Mouse (Mus musculus) adrenal gland, postnatal 4 days (tissue): ENCODE results near the gene Parvb. TPM values are rescaled to one million over a fixed set of nuclear protein-coding genes. Genes with fewer than 3 reads are reported as not detected.

ENCODE experiments used
- DNase-seq, 2 experiments: peaks; one replicate each; pipeline ENCODE4 v3.0.0; 2021 to 2022; ENCODE audit warnings: low spot score in 2 of 2, mixed read lengths in 2 of 2
- long read RNA-seq, 2 experiments: library from polyadenylated mRNA; stranded (forward); transcript quantifications; one replicate each; pipeline ENCODE4 v2.0.0; 2021
- total RNA-seq, 2 experiments: library from RNA; stranded (reverse); gene quantifications; 2 replicates each; pipeline ENCODE4 v1.2.3; 2021

Gene Parvb
- total RNA-seq: 10 to 100 TPM; 44.6 to 45.9 TPM
- long read RNA-seq, experiment 1, partial matches to known transcripts: 0 of 6 reads
- long read RNA-seq, experiment 1, other reads (novel, unspliced or antisense): 4 of 6 reads
- long read RNA-seq, experiment 2, partial matches to known transcripts: 0 of 10 reads
- long read RNA-seq, experiment 2, other reads (novel, unspliced or antisense): 9 of 10 reads

DNA sequence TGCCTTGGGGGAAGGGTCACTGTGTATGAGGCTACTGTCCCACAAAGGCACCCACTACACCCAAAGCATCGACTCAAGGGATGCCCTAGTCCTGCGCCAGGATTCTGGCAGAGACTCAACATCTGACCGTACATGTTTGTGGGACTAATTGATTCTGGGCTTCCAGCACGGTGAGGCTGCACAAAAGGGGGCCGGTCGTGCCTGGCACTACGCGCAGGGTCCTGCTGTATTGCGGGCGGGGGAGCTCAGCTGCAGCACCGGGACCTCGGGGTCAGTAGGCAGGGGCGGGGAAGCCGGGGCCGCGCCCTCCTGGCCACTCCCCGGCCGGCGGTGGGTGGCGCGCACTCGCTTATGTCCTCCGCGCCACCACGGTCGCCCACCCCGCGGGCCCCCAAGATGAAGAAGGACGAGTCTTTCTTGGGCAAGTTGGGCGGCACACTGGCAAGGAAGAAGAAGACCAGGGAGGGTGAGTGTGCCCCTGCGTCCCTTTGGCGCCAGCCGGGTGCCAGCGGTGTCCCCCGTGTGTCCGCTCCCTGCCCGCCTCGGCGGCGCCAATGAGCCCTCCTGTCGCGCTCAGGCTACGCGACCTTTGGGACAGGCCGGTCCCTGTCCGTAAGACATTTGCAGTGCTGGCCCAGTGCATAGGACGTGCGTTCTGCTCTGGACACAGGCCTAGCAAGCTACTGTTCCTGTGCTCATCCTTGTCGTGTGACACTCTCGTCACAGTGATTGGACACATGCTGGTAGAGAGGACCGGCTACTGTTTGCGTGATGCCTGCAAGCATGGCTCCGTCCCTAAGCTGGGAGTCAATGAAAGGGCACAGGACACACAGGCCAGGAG lies at the start of gene Parvb:
Parvb (plus strand) TSS at position 323 of the 841 bp plus-strand sequence.
- DNase-seq: no peak

DNA sequence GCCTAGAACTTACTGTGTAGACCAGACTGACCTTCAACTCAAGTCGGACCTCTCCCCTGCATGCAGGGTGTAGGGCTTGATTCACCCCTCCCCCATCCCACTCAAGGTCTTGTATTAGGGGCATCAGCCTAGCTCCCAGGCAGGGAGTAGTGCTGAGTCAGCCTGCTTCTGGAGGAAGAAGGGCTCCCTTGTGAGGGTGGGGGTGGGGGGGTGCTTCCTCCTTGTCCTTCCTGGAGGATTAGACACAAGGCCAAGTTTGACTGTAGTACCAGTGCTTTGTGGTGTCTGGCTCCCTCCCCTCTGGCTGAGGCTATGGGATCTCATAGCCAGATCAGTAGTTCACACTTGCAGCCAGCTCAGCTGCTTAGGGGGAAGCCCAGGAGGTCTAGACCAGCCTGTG lies 47.9 kb upstream of the Parvb start:
- DNase-seq: no peak

DNA sequence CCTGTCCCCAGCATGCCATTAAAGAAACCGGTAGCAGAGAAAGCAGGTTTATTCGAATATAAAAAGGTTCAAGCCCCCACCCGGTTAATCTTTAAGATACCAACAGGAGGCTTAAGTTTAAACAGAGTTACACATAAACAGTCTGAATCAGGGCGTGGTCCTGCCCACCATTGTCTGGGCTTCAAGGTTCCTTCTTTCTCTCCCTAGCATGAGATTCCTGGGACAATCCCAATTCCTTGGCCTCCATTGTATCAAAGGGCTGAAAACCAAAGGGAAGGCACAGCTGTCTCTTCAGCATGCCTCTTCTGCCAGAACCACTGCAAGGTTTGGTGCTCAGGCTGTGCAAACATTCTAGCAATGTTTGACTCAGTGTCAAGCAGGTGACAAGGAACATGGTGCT lies 45.6 kb upstream of the Parvb start:
- no peak for DNase-seq

DNA sequence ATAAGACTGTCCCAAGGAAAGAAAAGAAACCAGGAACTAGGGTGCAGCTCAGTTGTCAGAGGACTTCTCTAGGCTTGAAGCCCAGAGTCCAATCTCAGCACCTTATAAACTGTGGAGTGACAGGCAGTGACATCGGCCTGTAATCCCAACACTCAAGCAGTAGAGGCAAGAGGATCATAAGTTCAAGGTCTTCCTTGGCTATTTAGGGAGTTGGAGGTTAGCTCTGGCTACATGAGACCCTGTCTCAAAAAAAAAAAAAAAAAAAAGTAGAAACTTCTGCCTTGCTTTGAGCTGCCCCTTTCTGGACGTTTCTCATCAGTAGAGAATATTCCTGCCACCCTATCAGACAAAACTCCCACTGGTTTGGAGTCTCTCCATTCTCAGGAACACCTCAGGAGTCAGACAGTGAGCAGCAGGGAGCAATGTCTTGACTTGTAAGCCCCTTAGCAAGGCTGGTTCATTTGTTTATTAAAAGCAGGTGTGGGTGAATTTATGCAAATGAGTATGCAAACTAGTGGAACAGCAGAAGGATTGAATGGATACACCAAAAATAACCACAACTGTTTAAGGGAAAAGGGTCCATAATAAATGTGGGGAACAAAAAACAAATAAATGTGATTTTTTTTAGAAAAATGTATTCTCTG lies 42.8 kb upstream of the Parvb start:
- no peak for DNase-seq

DNA sequence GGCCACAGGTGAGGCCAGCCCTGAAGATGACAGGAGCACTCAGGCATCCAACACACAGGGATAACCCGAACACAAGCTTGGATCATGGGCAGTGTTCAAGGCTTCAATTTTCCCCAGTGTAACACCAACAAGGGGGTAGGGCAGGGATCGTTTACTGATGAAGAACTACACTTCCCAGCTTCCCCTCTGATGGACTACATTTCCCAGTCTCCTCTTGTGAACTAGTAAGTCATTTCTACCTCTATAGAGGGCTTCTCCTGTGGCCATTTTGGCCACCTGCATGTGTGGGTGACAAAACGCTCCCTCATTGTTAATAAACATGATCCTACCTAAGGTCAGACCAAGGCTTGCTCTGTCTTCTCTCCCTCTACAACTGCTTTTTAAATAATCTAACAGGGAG lies 42.0 kb upstream of the Parvb start:
- no peak for DNase-seq

DNA sequence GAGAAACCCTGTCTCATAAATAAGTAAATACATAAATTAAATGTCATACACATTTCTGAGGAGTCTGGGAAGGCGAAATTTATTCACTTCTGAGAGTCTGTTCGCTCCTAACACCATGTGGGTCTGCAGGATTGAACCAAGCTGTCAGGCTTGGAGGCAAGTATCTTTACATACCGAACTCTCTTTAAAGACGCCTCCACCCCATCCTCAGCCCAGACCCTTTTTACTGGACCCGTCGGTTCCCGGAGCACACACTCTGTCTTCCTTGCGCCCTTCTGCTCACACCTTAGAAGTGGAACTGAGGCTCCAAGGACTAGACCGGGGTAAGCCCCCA lies 40.2 kb upstream of the Parvb start:
- DNase-seq: no peak

DNA sequence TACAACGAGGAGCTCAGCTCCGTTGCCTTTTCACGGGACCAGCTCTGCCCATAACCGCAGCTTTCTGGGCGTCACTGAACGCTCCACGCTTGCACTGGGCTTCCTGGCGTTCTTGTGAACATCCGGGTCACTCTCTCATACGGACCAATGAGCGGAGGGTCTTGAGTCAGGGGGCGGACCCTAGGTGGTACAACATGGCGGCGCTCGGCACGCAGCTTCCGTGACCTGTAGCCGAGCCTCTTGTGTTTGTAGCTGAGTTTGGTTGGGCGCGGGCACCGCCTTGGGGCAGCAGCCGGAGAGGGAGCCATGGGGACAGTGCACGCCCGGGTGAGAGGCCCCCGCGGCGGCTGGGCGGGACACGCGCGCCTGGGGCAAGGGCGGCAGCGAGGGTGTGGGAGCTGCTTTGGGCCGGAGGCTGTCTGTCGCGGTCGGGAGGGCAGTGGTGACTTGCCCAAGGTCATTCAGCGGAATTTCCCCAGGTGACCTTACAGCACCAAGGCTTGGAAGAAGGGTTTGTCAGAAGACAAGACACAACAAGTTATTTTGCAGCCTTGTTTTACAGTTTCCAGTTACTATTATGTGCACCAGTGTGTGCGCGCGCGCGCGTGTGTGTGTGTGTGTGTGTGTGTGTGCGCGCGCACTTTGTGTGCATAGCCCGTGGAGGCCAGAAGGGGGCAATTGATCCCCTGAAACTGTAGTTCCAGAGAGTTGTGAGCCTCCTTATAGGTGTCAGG lies 39.6 kb upstream of the Parvb start, which contains the start of gene Samm50:
Samm50 (plus strand) TSS at position 184 of the 734 bp plus-strand sequence.
- DNase-seq: peak; percentile 63 to 80

DNA sequence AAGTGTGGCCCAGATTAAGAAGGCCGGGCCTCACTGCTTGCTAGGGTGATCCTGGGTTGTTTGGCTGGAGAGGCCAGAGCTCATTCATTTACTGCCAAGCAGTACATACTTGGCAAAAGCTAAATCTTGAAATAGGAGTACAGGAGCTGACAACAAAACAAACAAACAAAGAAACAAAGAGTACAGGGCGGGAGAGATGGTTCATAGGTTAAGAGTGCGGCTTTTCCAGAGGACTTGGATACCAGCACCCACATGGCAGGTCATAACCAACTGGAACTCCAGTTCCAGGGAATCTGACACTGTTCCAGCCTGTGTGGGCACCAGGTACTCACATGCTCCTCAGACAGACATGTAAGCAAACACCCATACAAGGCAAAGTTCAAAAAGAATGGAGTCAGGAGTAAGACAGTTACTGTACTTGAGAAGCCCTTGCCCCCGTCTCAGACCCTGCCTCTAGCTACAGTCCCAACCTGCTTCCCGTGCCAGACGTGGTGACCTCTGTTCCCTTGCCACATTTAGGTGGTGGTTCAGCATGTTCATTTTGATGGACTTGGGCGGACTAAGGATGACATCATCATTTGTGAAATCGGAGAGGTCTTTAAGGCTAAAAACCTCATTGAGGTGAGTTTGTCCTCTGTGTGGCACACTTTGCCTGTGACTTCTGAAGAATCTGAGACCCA lies 35.2 kb upstream of the Parvb start:
- no peak for DNase-seq

DNA sequence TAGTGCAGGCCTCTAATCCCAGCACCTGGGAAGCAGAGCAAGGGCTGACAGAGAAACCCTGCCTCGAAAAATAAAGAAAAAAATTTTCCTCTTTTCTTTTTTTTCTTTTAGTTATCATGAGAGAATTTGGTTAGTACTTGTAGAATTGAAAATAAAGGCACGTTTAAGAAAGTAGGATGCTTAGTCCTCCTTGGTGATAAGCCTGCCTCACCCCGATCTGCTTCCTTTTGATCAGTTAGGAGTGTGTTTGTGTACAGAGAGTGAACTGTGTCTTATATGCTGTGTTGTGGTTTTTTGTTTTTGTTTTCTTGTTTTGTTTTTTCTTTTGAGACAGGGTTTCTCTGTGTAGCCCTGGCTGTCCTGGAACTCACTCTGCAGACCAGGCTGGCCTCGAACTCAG lies 24.5 kb upstream of the Parvb start:
- DNase-seq: no peak

DNA sequence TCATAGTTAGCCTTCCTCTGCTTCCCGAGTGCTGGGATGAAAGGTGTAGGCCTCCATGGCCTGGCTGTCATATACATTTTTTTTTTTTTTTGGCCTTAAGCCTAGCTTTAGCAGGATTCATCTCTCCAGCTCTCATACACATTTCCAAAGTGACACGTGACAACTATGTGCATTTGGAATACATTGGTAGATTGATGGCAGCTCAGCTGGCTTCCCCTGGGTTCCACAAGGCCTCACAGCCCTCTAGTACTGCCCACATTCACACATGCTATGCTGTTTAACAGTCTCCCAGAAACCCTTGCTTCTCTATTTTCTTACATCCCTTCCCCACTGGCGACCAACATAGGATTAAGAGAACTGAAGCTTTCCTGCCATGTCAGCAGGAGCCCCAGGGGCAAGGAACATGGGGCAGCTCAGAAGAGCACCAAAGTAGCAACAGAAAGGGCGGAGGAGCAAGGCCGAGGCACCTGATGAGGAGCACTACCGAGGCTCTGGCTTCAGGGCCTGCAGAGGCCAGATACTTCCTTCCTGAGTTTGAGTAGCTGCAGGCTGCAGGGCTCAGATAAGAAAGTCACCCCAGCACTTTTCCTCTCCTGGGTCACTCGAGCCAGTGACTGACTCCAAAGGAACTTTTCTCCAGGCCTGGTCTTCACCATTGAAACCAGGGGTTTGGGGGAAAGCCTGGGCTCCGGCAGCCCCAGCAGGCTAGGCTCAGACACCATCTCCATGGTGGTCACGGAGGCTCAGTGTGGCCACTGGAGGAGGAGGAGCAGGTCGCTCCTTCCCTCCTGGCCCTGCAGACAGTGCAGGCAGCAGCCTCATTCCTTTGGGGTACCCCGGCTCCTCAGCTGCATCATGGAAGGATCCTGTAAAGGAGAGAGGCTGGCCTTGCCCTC lies 22.1 kb upstream of the Parvb start:
- no peak for DNase-seq

DNA sequence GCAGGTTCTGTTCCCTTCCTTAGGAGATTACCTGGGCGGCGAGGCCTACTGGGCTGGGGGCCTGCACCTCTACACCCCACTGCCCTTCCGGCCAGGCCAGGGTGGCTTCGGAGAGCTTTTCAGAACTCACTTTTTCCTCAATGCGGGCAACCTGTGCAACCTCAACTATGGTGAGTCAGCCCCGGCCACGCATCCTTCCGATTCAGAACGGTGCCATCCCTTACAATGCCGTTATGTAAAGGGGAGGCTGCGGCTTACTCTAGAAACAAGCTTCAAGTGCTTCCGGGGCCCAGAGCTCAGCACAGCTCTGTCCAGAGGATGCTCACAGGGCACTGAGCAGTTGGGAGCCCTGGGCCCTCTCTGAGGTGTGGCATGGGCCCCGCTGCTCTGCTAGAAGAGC lies 21.4 kb upstream of the Parvb start:
- no peak for DNase-seq

DNA sequence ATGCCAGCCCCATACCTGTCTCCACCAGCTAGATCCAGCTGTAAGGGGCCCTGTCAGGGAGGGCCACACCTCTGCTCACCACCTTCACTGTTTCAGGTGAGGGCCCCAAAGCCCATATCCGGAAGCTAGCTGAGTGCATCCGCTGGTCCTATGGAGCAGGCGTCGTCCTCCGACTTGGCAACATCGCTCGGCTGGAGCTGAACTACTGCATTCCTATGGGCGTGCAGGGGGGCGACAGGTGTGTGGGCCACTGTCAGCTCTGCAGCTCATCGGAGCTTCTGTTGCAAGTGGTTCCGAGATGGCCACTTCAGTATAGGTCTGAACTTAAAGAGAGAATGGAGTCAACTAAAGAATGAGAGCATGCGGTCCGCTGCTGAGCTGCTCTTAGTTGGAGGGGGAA lies 20.9 kb upstream of the Parvb start:
- no peak for DNase-seq

DNA sequence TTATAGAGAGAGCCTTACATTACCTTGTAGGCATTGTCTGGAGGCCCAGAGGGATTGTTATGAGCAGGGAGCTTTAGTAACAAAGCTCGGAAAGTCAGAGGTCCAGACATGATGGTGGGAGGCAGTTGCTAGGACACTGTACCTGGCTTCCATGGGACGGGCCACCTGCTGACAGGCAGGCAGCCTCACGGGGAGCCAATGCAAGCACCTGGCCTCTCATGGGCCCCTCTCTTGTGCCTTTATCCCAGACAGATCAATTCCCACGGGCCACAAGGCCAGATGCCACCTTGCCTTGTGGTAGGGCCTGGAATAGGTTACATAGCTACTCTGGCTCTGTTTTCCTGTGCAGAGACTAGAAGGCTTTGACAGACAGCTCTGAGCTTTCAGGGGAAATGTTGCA lies 20.3 kb upstream of the Parvb start:
- DNase-seq: no peak

DNA sequence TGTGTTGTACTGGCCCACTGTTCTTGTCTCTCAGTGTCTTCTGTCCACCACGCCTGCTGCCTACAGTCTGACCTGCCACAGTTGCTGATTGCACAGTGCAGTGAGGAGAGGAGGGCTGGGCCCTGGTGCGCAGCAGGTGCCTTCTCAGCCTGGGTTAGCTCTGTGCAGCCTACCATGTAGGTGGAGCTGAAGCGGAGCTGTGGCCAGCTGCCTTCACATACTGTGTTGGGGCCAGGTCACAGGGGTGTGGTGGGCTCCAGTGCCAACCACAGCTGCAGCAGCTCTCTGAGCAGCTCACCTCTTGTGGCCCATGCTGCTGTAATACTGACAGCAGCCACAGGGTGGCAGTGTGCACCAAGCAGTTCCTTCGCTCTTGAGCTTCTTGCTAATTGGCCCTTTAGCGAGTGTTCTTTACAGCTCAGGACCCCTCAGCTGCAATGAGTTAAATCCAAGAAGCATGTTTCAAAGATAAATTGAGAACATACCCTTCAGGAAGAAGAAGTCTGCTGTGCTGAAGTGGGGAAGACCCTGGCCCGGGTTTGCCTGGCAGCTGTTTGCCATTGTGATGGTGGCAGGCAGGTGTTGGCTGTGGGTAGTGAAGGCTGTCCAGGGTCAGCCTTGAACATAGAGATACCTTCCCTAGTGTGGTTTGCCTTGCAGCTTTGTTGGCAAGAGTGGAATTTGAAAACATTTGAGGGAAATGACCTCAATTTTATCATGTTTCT lies 19.6 kb upstream of the Parvb start:
- DNase-seq: peak; percentile 63 to 75

DNA sequence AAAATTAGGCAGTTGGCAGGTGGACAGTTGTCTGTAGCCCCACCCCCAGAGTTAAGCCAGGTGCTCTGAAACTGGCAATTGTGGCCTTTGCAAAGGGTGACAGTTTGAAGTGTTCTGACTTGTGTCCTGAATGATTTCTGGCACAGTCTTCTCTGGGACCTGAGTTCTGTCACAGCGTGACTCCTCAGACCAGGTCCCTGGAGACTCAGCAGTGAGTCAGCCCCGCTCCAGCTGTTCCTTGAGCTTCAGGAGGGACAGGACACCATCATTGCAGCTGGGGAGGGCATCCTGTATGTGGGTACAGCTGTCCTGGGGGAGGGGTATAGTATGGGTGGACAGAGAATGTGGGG lies 19.1 kb upstream of the Parvb start:
- DNase-seq: no peak

DNA sequence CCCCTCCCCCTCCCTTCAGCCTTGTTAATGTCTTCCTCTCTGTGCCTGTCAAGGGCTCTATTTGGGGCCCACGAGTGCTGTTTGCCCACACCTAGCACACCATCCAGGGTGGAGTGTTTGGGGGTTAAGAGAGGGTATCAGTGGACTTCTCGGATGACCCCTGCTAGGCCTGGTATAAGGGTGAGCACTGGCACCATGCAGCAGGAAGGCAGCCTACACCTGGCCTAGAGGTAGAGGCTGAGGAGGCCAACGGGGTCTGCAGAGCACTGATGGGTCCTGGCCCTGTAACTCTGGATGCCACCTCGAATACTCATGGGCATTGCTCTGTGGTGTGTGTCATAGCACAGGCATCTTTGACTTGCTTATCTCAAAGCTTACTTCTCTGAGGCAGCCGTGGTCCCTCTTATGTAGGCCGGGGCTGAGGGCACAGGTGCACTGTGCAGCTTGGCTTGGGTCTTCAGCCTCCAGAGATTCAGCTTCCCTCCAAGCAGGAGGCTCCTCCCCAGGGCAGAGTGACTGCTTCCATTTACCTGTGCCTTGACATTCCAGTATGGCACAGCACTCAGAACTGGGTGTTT lies 18.6 kb upstream of the Parvb start:
- no peak for DNase-seq

DNA sequence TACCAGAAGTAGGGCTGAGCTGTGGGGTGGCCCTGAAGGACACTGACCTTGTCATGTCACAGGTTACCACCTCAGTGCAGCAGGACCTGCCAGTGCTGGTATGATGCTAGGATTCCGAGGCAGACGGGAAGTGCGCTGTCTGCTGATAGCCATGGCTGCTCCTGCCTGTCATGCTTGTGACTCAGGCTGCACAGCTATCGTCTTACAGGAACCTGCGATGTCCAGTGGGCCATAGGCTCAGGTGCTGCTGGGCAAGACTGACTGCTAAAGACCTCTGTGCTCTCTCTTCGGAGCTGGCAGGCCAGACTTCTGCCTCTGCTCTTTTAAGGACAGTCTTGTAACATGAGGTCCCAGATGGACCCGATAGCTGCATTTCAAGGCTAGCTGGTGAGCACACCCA lies 17.4 kb upstream of the Parvb start:
- DNase-seq: no peak

DNA sequence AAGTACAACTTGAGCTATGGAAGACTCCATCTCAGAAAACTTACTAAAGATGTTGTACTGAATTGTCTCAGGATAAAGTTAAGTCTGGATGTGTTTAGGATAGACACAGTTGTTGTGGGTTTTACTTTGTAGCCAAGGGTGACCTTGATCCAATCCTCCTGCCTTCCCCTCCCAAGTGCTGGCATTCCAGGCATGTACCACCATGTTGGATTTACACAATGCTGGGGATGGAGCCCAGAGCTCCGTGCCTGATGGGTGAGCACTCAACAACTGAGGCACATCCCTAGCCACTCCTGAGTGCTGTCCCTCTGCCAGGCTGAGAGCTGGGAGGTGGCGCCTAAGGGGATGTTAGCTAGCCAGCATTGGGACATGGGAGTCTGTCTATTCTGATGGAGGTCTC lies 16.6 kb upstream of the Parvb start:
- no peak for DNase-seq

DNA sequence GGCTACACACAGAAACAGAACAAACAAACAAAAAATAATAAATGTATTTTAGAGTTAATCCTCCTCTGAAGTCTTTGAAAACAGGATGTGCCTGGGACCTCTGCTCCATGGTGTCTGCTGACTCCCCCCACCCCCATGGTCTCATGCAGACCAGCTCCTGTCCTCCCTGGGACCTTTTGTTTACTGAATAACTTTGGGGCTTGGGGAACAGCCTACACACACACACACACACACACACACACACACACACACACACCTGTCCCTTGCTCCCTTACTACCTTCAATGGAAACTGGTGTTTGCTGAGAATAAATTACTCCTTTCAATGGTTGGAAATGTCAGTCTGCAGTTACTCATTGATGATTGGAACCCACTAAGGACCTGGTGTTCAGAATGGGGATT lies 15.8 kb upstream of the Parvb start:
- DNase-seq: no peak
